In the genomic region with DNA sequence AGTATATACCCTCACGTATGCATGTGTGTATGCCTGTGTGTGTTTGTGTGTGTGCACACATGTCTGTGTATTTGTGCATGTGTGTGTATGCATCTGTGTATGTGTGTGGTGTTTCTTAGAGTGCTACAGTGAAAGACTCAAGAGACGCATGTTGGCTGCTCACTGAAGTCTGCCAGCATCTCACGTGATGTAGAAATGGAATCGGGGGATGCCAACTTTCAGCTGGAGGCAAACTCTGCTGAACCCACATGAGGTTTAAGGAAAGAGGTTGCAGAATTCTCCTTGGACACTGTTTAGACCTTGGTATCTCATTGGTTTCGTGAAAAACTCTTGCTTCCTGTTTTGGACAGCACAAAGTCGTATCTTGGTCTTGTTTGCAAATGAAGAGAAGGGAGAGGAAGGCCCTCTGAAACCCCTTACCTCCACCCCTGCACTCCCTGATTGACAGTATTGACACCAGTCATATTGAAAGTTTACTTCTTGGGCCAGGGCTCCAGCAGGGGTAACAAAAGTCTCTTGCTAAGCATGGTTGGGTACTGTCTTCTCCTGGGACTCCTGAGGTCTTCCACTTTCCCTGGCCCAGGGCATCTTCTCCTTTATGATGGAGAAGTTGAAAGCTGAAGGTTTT, we compare ENCODE assay signal across 16 mouse cellular contexts. TPM values are rescaled to one million over a fixed set of nuclear protein-coding genes. Genes with fewer than 3 reads are reported as not detected.
DNase-seq lines count a peak whose midpoint lies in the region; ATAC-seq and TF ChIP-seq lines count a peak whose summit lies in the region.
"Had no signal": no experiment of that assay in that cellular context is flagged by ENCODE, and none has a peak within 500 bp of the region (broad histone marks: within the 10 kb centered on the region; RNA-seq: fewer than 3 reads in every experiment).

No protein-coding gene starts in this region.

- in situ Hi-C loops in CH12.LX (cut with MboI; ENCODE audit: low pct_ligation_motif_present, low pct_unique_long_range_greater_than_20kb, low sequenced_read_pairs), result no loop called here

- WGBS in hindbrain, embryonic 13.5 days, result 80% methylated on average over 6 of the region's 6 CpGs
- 87% methylated on average over 6 of the region's 6 CpGs for WGBS in midbrain, embryonic 14.5 days

- intact Hi-C loops in left cerebral cortex, postnatal 36 days (cut with DNase I), result no loop called here
- intact Hi-C loops in heart, postnatal 10 days (cut with DNase I), result no loop called here

- H3K4me3 ChIP-seq in CH12.LX (replicated peaks in 1 of 3; ENCODE audit: low read depth in 2 of 3, low read length in 2 of 3, poor library complexity in 1 of 3), result peak overlapping the region in 1 of 3 experiments; percentile 44
- H3K4me3 ChIP-seq in hindbrain, embryonic 13.5 days, result no peak overlapping the region
- H3K4me3 ChIP-seq in midbrain, embryonic 14.5 days (replicated peaks; ENCODE audit: low read depth, low read length), result no peak overlapping the region
- H3K4me3 ChIP-seq: heart, embryonic 12.5 days; intestine, embryonic 15.5 days had no signal

- peak overlapping the region; percentile 38 for H3K4me2 ChIP-seq in CH12.LX (ENCODE audit: insufficient read depth, low read depth, poor library complexity, severe bottlenecking)
- no peak overlapping the region for H3K4me2 ChIP-seq in hindbrain, embryonic 13.5 days
- no peak overlapping the region for H3K4me2 ChIP-seq in midbrain, embryonic 14.5 days (ENCODE audit: low read length)
- H3K4me2 ChIP-seq: heart, embryonic 12.5 days; intestine, embryonic 15.5 days had no signal

- TF ChIP-seq CTCF in CH12.LX (conservative IDR thresholded peaks at IDR 0.05 in 1 of 2, IDR thresholded peaks at IDR 0.05 in 1 of 2; ENCODE audit: low read depth in 2 of 2, low read length in 2 of 2), result no peak

- no peak for TF ChIP-seq POLR2A in CH12.LX (IDR thresholded peaks at IDR 0.05; ENCODE audit: low read depth, low read length)

- dilution Hi-C loops in CH12.LX (cut with MboI; ENCODE audit: extremely low pct_ligation_motif_present, extremely low pct_unique_long_range_greater_than_20kb, low sequenced_read_pairs), result no loop called here

- TF ChIP-seq RAD21 in CH12.LX (IDR thresholded peaks at IDR 0.05; ENCODE audit: low read depth, low read length), result no peak

- no peak overlapping the region for H3K27ac ChIP-seq in CH12.LX (ENCODE audit: insufficient read depth, low read depth)
- H3K27ac ChIP-seq in hindbrain, embryonic 13.5 days, result peak overlapping the region; percentile 87
- peak overlapping the region; percentile 86 for H3K27ac ChIP-seq in midbrain, embryonic 14.5 days (replicated peaks; ENCODE audit: low read depth, low read length)
- H3K27ac ChIP-seq: intestine, embryonic 15.5 days; stomach, postnatal 0 days had no signal

- DNase-seq in CD4-positive helper T cell, adult 2 months (ENCODE audit: low read depth, low spot score), result peak; percentile 52
- DNase-seq in CH12.LX (ENCODE audit: extremely low read depth), result peak; percentile 69
- no peak for DNase-seq in midbrain, embryonic 14.5 days
- no peak for DNase-seq in lung, adult 18-20 months
- DNase-seq in embryo, embryonic 10.5 days (ENCODE audit: low spot score), result no peak
- DNase-seq in left cerebral cortex, postnatal 36 days (ENCODE audit: low spot score in 2 of 2), result no peak
- no peak for DNase-seq in heart, postnatal 10 days
- DNase-seq: adrenal gland, postnatal 25 days; cerebellum, postnatal 36 days; kidney, postnatal 14 days; liver had no signal

- H3K4me1 ChIP-seq in CH12.LX (ENCODE audit: control insufficient read depth in 1 of 2, insufficient read depth in 2 of 2), result peaks cover 17 to 20% of the 10 kb centered on the region in 2 experiments
- peaks cover 36% of the 10 kb centered on the region for H3K4me1 ChIP-seq in hindbrain, embryonic 13.5 days (replicated peaks)
- H3K4me1 ChIP-seq in midbrain, embryonic 14.5 days (ENCODE audit: control insufficient read depth, insufficient read depth, low read length), result peaks cover 28% of the 10 kb centered on the region
- H3K4me1 ChIP-seq: intestine, embryonic 15.5 days had no signal

- no peaks in the 10 kb centered on the region for H3K36me3 ChIP-seq in CH12.LX (replicated peaks in 1 of 2; ENCODE audit: control insufficient read depth in 1 of 2, insufficient read depth in 1 of 2, low read length in 1 of 2)
- H3K36me3 ChIP-seq in hindbrain, embryonic 13.5 days, result no peaks in the 10 kb centered on the region
- H3K36me3 ChIP-seq in midbrain, embryonic 14.5 days (ENCODE audit: control insufficient read depth, insufficient read depth, low read length), result no peaks in the 10 kb centered on the region
- H3K36me3 ChIP-seq: heart, embryonic 12.5 days; intestine, embryonic 15.5 days had no signal

- H3K9ac ChIP-seq in CH12.LX (ENCODE audit: insufficient read depth, low read depth), result no peak overlapping the region
- H3K9ac ChIP-seq in hindbrain, embryonic 13.5 days, result no peak overlapping the region
- H3K9ac ChIP-seq in midbrain, embryonic 14.5 days (replicated peaks; ENCODE audit: low read length), result no peak overlapping the region
- H3K9ac ChIP-seq: heart, embryonic 12.5 days; intestine, embryonic 15.5 days had no signal

- peak; percentile 80 for TF ChIP-seq EP300 in CH12.LX (IDR thresholded peaks at IDR 0.05; ENCODE audit: low read length)

- H3K79me2 ChIP-seq in CH12.LX (replicated peaks; ENCODE audit: control insufficient read depth, extremely low read depth, insufficient read depth, poor library complexity, severe bottlenecking), result no peaks in the 10 kb centered on the region

- peaks cover 70% of the 10 kb centered on the region for H3K27me3 ChIP-seq in CH12.LX (replicated peaks)
- no peaks in the 10 kb centered on the region for H3K27me3 ChIP-seq in hindbrain, embryonic 13.5 days
- H3K27me3 ChIP-seq in midbrain, embryonic 14.5 days (ENCODE audit: control insufficient read depth, insufficient read depth, low read length), result no peaks in the 10 kb centered on the region
- H3K27me3 ChIP-seq: intestine, embryonic 15.5 days had no signal

- no peak for ATAC-seq in hindbrain, embryonic 13.5 days (ENCODE audit: low FRiP score)
- ATAC-seq in midbrain, embryonic 14.5 days (ENCODE audit: low FRiP score, low TSS enrichment), result no peak
- ATAC-seq: intestine, embryonic 15.5 days had no signal

- no peaks in the 10 kb centered on the region for H3K9me3 ChIP-seq in CH12.LX (replicated peaks; ENCODE audit: low read length)
- no peaks in the 10 kb centered on the region for H3K9me3 ChIP-seq in hindbrain, embryonic 13.5 days
- H3K9me3 ChIP-seq in midbrain, embryonic 14.5 days (ENCODE audit: control insufficient read depth, low read length), result no peaks in the 10 kb centered on the region
- H3K9me3 ChIP-seq: heart, embryonic 12.5 days; intestine, embryonic 15.5 days had no signal

TF ChIP-seq in CH12.LX, 34 proteins besides CTCF, POLR2A, EP300 and RAD21:
- TF ChIP-seq ZC3H11A (IDR thresholded peaks at IDR 0.05; ENCODE audit: low read depth, low read length), result no peak
- TF ChIP-seq JUND (conservative IDR thresholded peaks at IDR 0.05; ENCODE audit: low read depth, low read length), result peak; percentile 92
- TF ChIP-seq NRF1 (IDR thresholded peaks at IDR 0.05; ENCODE audit: low read depth, low read length), result no peak
- TF ChIP-seq SIN3A (IDR thresholded peaks at IDR 0.05; ENCODE audit: low read length), result 0 out of 2 replicates have a peak, but pooled peaks have one; percentile 35
- TF ChIP-seq GABPA (IDR thresholded peaks at IDR 0.05; ENCODE audit: insufficient replicate concordance, low read depth, low read length), result no peak
- TF ChIP-seq KAT2A (IDR thresholded peaks at IDR 0.05; ENCODE audit: insufficient replicate concordance, low read length), result no peak
- TF ChIP-seq USF2 (conservative IDR thresholded peaks at IDR 0.05; ENCODE audit: low read depth, low read length), result no peak
- peak; percentile 69 for TF ChIP-seq BHLHE40 (IDR thresholded peaks at IDR 0.05; ENCODE audit: low read depth, low read length)
- peak; percentile 94 for TF ChIP-seq IRF4 (IDR thresholded peaks at IDR 0.05; ENCODE audit: low read depth, low read length)
- peak; percentile 31; the same call in 1 of the 2 replicates for TF ChIP-seq ETS1 (conservative IDR thresholded peaks at IDR 0.05; ENCODE audit: low read depth, low read length)
- TF ChIP-seq JUN (IDR thresholded peaks at IDR 0.05; ENCODE audit: insufficient read depth, low read depth, low read length), result peak; percentile 79
- 0 out of 2 replicates have a peak, but pooled peaks have one; percentile 19 for TF ChIP-seq MAX (IDR thresholded peaks at IDR 0.05; ENCODE audit: low read length)
- TF ChIP-seq ELF1 (IDR thresholded peaks at IDR 0.05; ENCODE audit: low read depth, low read length), result peak; percentile 37; the same call in 1 of the 2 replicates
- peak; percentile 43 for TF ChIP-seq MYC (IDR thresholded peaks at IDR 0.05; ENCODE audit: low read depth, low read length)
- no peak for TF ChIP-seq ZNF384 (IDR thresholded peaks at IDR 0.05; ENCODE audit: low read depth, low read length)
- no peak for TF ChIP-seq PAX5 (IDR thresholded peaks at IDR 0.05; ENCODE audit: low read length)
- TF ChIP-seq MAZ (IDR thresholded peaks at IDR 0.05; ENCODE audit: low read depth, low read length), result no peak
- no peak for TF ChIP-seq MEF2A (IDR thresholded peaks at IDR 0.05; ENCODE audit: borderline replicate concordance, low read depth, low read length)
- no peak for TF ChIP-seq NELFE (IDR thresholded peaks at IDR 0.05; ENCODE audit: low read depth, low read length)
- TF ChIP-seq MXI1 (IDR thresholded peaks at IDR 0.05; ENCODE audit: low read depth, low read length), result no peak
- no peak; the same call in 1 of the 2 replicates for TF ChIP-seq CHD2 (IDR thresholded peaks at IDR 0.05; ENCODE audit: low read length)
TF ChIP-seq in CH12.LX: peak in this region for 9.

RNA-seq across cellular contexts. Expression of a gene that starts 8.6 kb away (rescaled TPM):
- total RNA-seq in CH12.LX (2012; rRNA removed) (not detected in 2 replicates), CH12.LX (2014; rRNA removed) (not detected in 2 replicates)
- not detected in 2 replicates for polyA plus RNA-seq in CH12.LX (2012; ENCODE audit: insufficient read length, low read depth)
- 6.3 and 6.9 TPM in 2 replicates for polyA plus RNA-seq in hindbrain, embryonic 13.5 days (2015; fragmentation: Nextera tagmentation; extraction: Ambion mirVana)
- polyA plus RNA-seq in midbrain, embryonic 14.5 days (2014; fragmentation: Nextera tagmentation; extraction: Ambion mirVana), result 2.9 and 3.9 TPM in 2 replicates
- total RNA-seq in left cerebral cortex, postnatal 36 days (2021), result 1 to 10 TPM; 2.5 to 2.7 TPM
- total RNA-seq in heart, postnatal 10 days (2021), result under 1 TPM; 0.47 to 0.91 TPM
- total RNA-seq: gastrocnemius, adult 18-20 months had no signal

Comparison
In these comparisons a context has a peak if more than half of its experiments do, and no peak if none do; other contexts are left out.
1. DNase-seq: peak in CD4-positive helper T cell, adult 2 months (single experiment) and CH12.LX (single experiment); none in midbrain, embryonic 14.5 days (single experiment), lung, adult 18-20 months (0 of 2), embryo, embryonic 10.5 days (single experiment), left cerebral cortex, postnatal 36 days (0 of 2) and heart, postnatal 10 days (0 of 2).